Mouse (Mus musculus) kidney, postnatal 0 days (tissue): ENCODE measurements around the gene Pex11b. TPM values are rescaled to one million over a fixed set of nuclear protein-coding genes. Genes with fewer than 3 reads are reported as not detected.
"Not testable (repeated sequence)": the region's sequence is repeated elsewhere in the genome, so short reads cannot be mapped to it uniquely, and the experiment has no call there.

ENCODE experiments used
- ATAC-seq: fragments of 200-750 bp; cut with Nextera tagmentation; replicated peaks from 2 replicates; pipeline ENCODE4 v1.8.0; 2017; ENCODE audit warnings: low read depth, moderate number of reproducible peaks, moderate TSS enrichment, moderate library complexity; ENCODE audit not compliant: low FRiP score
- DNase-seq: peaks from one replicate; pipeline ENCODE4 v3.0.0-alpha.2; 2016; ENCODE audit warnings: low spot score
- H3K27ac ChIP-seq: fragments of 300-500 bp; sonication (generic); 2 replicates; pipeline ENCODE4 v1.5.1; 2014; ENCODE audit warnings: mild to moderate bottlenecking
- H3K27me3 ChIP-seq: fragments of 300-500 bp; sonication (generic); 2 replicates; pipeline ENCODE4 v1.6.1; 2014; ENCODE audit warnings: low read length, mixed read lengths; ENCODE audit not compliant: insufficient read depth
- H3K36me3 ChIP-seq: fragments of 300-500 bp; sonication (generic); 2 replicates; pipeline ENCODE4 v1.6.1; 2014; ENCODE audit warnings: low read length, mixed read lengths; ENCODE audit not compliant: insufficient read depth
- H3K4me1 ChIP-seq: fragments of 300-500 bp; sonication (generic); replicated peaks from 2 replicates; pipeline ENCODE4 v1.6.1; 2014; ENCODE audit warnings: antibody characterized with exemption, low read length, mixed read lengths; ENCODE audit not compliant: insufficient read depth
- H3K4me2 ChIP-seq: fragments of 300-500 bp; sonication (generic); 2 replicates; pipeline ENCODE4 v1.6.1; 2014; ENCODE audit warnings: mild to moderate bottlenecking, low read length, moderate library complexity, mixed read lengths
- H3K4me3 ChIP-seq: fragments of 300-500 bp; sonication (generic); replicated peaks from 2 replicates; pipeline ENCODE4 v1.5.1; 2014; ENCODE audit warnings: low read depth, low read length
- H3K9ac ChIP-seq: fragments of 300-500 bp; sonication (generic); 2 replicates; pipeline ENCODE4 v1.6.1; 2014; ENCODE audit warnings: low read depth, low read length
- H3K9me3 ChIP-seq: fragments of 300-500 bp; sonication (generic); replicated peaks from 2 replicates; pipeline ENCODE4 v1.6.1; 2016; ENCODE audit warnings: low read length, inconsistent platforms, mixed read lengths
- CTCF ChIP-seq: IDR thresholded peaks from 2 replicates; pipeline ENCODE4 v1.5.1; 2016; ENCODE audit warnings: antibody characterized with exemption, low read depth, mild to moderate bottlenecking, moderate library complexity
- WGBS: fragments of 180-500 bp; shearing (Covaris S2); extraction: QIAGEN DNeasy Blood & Tissue Kit; methylation state at CpG from one replicate; pipeline ENCODE4 v1.1.7; 2014; 5-methylcytosine and 5-hydroxymethylcytosine counted together
- polyA plus RNA-seq: library from polyadenylated mRNA; unstranded; fragments of >200 nt; fragmentation: Nextera tagmentation; extraction: Ambion mirVana; gene quantifications from 2 replicates; pipeline ENCODE4 v1.2.1, GENCODE M21; 2015

Gene Pex11b
- polyA plus RNA-seq, 1 experiment from 2014 or later: 70.1 TPM

DNA sequence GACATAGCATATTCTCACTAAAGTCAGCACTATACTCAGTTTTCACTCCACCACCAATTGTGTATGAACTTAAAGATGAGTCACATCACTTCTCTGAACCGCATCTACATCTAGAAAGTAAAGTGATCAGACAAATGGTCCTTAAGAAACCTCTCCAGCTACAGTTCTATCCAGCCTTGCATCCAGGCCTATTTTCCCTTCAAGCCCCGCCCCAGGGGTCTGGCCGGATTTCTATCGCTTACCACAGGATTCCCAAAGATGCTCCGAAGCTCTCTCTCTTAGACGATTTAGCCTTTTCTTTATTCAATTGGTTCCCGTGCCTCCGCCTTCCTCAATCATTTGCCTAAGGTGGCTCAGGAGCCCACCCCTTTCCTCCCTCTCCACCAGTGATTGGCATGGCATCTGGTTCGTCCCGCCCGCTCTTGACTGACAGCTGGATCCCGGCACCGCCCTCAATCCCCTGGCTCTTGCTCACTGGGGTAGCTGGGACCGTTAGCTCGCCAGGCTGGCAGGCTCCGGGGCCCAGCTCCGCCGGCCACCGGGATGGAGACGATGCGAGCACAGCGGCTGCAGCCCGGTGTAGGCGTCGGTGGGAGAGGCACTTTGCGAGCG lies 34.4 kb upstream of the Pex11b start, which contains the start of gene Lix1l:
Gene Lix1l (plus strand): TSS at position 511 of the 612 bp plus-strand sequence.
- DNase-seq (peak; percentile 100), ATAC-seq (peak; percentile 90)
- Histone ChIP-seq H3K9me3 (no peaks in the 10 kb centered on the region), H3K4me2 (peak within 1 kb of the TSS; percentile 84), H3K9ac (peak within 1 kb of the TSS; percentile 81), H3K27me3 (0 out of 2 replicates have a peak, but pooled peaks cover 2% of the 10 kb centered on the region), H3K27ac (peak within 1 kb of the TSS; percentile 95), H3K4me3 (peak within 1 kb of the TSS; percentile 72), H3K4me1 (peaks cover 25% of the 10 kb centered on the region), H3K36me3 (no peaks in the 10 kb centered on the region)
- WGBS: 1% methylated on average over 27 of the region's 27 CpGs
- TF ChIP-seq CTCF: no peak

DNA sequence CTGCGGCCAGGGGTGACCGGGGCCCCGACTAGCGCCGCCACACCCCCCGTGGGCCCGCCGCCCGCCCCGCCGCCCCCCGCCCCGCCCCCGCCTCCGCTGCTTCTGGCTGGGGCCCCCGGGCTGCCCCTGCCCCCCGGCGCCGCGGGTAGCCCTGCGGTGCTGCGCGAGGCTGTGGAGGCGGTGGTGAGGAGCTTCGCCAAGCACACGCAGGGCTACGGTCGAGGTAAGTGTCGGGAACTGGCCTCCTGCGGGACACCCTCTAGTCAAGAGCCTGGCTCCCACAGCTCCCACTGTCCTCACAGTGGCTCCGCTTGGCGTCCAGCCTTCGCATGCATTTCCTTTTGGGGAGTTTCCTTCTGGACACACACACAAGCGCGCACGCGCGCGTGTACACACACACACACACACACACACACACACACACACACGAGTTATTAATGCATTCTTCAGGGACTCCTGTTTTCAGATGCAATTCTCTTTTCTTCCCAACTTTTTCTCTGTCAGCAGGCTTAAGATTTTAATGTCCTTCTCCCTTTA lies 33.9 kb upstream of the Pex11b start:
- peak overlapping the region; percentile 81 for H3K9ac ChIP-seq
- H3K4me3 ChIP-seq: peak overlapping the region; percentile 72
- H3K9me3 ChIP-seq: no peaks in the 10 kb centered on the region
- H3K27ac ChIP-seq: peak overlapping the region; percentile 95
- ATAC-seq (peak; percentile 50), DNase-seq (peak; percentile 84)
- 2% methylated on average over 24 of the region's 40 CpGs for WGBS
- no peaks in the 10 kb centered on the region for H3K36me3 ChIP-seq
- no peaks in the 10 kb centered on the region for H3K27me3 ChIP-seq
- H3K4me1 ChIP-seq: peaks cover 21% of the 10 kb centered on the region
- no peak for TF ChIP-seq CTCF
- H3K4me2 ChIP-seq: peak overlapping the region; percentile 84

DNA sequence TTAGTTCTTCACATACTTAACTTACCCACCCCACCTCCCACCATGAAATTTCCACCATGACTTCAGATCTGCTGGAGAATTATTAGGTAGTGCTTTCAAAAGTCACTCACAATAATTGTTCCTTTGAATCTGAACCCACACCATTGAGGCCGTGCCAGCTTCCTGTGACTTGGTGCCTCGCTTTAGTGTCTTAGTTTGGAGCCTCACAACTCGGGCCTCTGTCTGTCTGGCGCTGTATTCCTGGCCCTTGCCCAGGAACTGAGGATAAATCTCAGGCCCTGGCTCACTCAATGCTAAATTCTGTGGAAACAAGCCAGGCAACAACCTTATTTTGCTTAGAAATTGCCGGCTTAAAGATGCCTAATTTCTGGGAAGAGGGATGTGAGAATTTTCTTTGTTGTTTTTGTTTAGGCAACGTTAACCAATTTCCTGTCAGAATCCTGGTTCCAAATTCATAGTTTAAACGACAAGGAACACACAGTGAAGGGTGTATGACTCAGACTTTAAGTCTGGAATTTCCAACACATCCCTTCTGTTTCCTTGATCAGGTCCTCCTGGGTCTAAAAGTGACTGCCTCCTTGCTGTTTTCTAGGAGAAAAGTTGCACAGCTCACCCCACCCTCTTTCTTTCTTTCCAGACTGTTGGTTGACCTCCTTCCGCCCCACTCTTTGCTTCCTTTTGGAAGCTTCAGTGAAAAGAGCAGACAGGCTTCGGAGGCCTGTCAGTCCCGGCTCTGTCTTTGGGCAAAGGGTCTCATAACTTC lies 33.1 kb upstream of the Pex11b start:
- 20% methylated on average over 10 of the region's 10 CpGs for WGBS
- peak; percentile 63 for DNase-seq

DNA sequence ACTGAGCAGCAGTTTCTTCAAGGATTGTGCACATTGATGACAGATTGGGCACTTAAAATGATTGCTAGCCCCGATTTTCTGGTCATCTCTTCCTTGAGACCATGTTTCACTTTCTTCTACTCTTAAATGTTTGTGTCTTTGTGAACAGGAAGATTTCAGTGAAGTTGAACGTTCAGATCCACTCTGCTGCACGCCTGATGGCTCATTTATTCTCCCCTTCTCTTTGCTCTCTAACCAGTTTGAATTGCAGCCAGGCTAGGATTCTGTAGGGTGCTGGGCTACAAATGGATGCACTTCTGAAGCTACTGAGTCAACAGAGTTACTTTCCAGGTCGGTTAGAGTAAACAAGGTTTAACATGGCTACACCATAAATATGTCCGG lies 32.5 kb upstream of the Pex11b start:
- Histone ChIP-seq H3K4me2 (peak overlapping the region; percentile 84), H3K27ac (peak overlapping the region; percentile 95), H3K27me3 (no peaks in the 10 kb centered on the region), H3K9me3 (no peaks in the 10 kb centered on the region), H3K9ac (peak overlapping the region; percentile 81; the same call in 1 of the 2 replicates), H3K36me3 (no peaks in the 10 kb centered on the region), H3K4me1 (peaks cover 9% of the 10 kb centered on the region), H3K4me3 (peak overlapping the region; percentile 72)
- no peak for ATAC-seq
- TF ChIP-seq CTCF: no peak
- 9% methylated on average over 5 of the region's 5 CpGs for WGBS
- DNase-seq: no peak

More for the DNA sequence above, 33.1 kb upstream of the Pex11b start:
- no peaks in the 10 kb centered on the region for H3K27me3 ChIP-seq
- peaks cover 13% of the 10 kb centered on the region for H3K4me1 ChIP-seq
- peak overlapping the region; percentile 81 for H3K9ac ChIP-seq
- H3K4me3 ChIP-seq: peak overlapping the region; percentile 72
- no peak for ATAC-seq
- H3K27ac ChIP-seq: peak overlapping the region; percentile 95
- H3K4me2 ChIP-seq: peak overlapping the region; percentile 84
- TF ChIP-seq CTCF: no peak
- H3K36me3 ChIP-seq: no peaks in the 10 kb centered on the region
- no peaks in the 10 kb centered on the region for H3K9me3 ChIP-seq

DNA sequence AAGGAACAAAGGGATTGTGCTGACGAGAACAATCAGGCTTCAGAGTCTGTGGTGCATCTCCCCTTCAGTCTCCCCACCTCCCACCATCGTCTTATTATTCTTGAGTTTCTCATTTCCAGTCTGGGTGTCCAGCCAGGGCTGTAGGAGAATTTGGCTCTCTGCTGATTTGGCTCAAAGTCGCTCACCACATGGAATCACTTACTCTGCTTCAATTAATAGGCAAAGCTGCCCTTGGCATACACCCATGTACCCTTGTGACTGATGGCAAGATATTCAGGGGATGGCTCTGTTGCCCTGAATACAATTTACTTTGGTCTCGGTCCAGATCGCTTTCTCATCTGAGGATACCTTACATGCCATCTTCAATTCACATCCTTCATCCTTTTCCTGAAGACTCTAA lies 31.9 kb upstream of the Pex11b start:
- Histone ChIP-seq H3K4me3 (peak overlapping the region; percentile 72; the same call in 1 of the 2 replicates), H3K4me2 (peak overlapping the region; percentile 84), H3K27me3 (no peaks in the 10 kb centered on the region), H3K9ac (peak overlapping the region; percentile 81; the same call in 1 of the 2 replicates), H3K27ac (0 out of 2 replicates have a peak overlapping the region, but pooled peaks have one; percentile 95), H3K9me3 (no peaks in the 10 kb centered on the region), H3K4me1 (peaks cover 6% of the 10 kb centered on the region; the same call in 1 of the 2 replicates), H3K36me3 (no peaks in the 10 kb centered on the region)
- 57% methylated on average over 5 of the region's 5 CpGs for WGBS
- ATAC-seq (no peak), DNase-seq (no peak)
- no peak for TF ChIP-seq CTCF

DNA sequence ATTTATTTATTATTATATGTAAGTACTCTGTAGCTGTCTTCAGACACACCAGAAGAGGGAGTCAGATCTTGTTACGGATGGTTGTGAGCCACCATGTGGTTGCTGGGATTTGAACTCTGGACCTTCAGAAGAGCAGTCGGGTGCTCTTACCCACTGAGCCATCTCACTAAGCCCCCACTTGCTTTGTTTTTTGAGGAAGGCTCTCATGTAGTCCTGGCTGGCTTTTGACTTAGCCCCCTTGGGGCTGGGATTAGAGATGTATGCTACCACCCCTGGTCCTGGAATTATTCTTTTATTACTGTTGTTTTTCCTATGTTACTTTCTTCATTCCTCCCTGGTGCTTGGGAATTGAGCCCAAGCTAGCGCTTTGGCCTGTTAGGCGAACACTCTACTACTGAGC lies 29.2 kb upstream of the Pex11b start:
- not testable (repeated sequence) for H3K36me3 ChIP-seq, H3K9me3 ChIP-seq, DNase-seq, H3K27ac ChIP-seq, H3K4me1 ChIP-seq, ATAC-seq, H3K4me3 ChIP-seq, H3K4me2 ChIP-seq, H3K9ac ChIP-seq, H3K27me3 ChIP-seq
- WGBS: 94% methylated on average over 4 of the region's 4 CpGs
